Mouse (Mus musculus) E14TG2a.4 (cell line): ENCODE results near the gene Aaas.

Experiments used
- CTCF ChIP-seq: conservative IDR thresholded peaks from 2 replicates; pipeline ENCODE4 v1.5.1; 2014; ENCODE audit warnings: low read length
- NANOG ChIP-seq: IDR thresholded peaks from 2 replicates; pipeline ENCODE4 v1.6.1; 2014; ENCODE audit warnings: borderline replicate concordance, low read length, mixed read lengths

DNA sequence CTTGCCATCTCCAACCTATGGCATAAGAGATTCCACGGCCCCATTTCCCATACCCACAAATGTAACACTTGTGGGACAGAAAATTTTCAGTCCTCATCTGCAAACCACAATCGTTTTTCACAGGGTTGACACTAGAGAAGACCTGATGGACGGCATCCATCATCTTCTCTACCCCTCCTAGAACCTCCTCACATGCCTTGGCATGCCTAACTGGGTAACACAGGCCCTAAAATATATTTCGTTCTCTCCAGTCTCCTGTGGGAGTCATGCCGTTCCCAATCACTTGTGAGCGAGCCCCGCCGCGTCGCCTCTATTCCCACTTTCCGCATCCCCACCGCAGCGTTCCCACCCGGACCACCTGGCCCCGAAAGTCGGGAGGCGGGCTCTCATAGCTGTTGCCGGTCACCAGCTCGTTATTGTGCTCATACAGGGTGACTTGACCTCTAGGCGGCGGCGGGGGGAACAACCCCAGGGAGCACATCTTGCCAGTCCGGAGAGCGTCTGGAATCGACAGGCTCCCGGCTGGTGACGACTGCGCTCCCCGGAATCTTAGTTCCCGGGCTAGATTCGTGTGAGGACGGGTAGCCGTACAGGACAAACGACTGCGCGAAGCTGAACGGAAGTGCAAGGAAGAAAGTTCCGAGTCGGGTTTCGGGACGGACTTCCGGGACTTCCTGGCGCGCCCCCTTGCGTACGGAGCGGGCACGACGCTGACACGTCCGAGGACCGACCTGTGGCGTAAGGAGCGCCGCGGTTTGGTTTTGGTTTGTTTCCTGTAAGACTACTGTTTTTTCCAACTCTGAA is at the start of gene Aaas:
- TF ChIP-seq CTCF (peak; percentile 59), NANOG (no peak)
